Mouse (Mus musculus): ENCODE measurements at regions not wholly inside any gene's neighbourhood (a gene's known extent, or its start where the extent isn't known, plus 50 kb on each side); places are given as distances from the start of the nearest gene placed in this dataset.

GRCm38 (mm10) chr4:134990651-134991050 is 60.0 kb downstream of the Syf2 start:
- DNase-seq (ENCODE audit: low spot score in 2 of 2), result no peak

DNA sequence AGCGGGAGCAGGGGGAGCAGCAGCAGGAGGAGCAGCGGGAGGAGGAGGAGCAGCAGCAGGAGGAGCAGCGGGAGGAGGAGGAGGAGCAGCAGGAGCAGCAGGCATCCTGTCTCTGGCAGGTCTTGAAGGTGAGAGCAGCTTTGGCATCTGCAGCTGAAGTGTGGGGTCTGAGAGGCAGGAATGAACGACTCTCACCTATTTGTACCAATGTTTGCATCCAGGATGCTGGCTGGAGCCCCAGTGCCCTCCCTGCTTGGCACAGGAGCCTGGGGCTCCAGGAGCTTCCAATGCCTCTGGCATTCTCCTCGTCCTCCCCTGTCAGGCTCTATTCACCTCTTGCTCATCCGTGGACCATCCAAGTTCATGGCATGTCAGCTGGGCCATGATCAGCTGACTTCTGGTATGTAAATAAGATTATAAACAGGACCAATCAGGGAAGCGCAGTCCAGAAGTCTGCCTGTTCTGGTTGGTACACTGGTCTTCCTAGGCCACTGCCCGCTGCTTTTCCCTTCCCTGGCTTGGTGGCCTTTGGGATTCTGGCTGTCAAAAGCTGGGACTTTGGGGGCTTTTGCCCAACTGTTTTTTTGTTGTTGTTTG is 62.9 kb downstream of the Syf2 start:
- DNase-seq (ENCODE audit: low spot score in 2 of 2), result no peak

- DNase-seq (ENCODE audit: low spot score in 2 of 2), result peak in 1 of 2 experiments; percentile 19
These were observed 63.5 kb downstream of the Syf2 start for GRCm38 (mm10) chr4:134994205-134994604.

DNA sequence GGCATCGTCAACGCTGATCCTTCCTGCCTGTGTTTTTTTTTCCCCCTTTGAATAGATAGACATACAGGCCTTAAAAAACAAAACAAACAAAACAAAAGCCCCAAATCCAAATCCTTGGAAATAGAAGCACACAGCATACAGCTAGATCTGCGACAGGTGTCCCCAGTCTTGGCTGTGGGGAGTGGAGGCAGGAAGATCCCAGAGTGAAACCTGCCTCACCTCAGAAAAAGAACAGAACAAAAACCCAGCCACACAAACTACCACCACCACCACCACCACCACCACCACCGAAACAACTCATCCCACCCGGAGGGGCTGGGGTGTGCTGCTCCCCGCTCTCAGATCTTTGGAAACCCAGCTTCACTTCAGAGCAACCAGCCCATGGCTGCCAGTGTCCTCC is 64.0 kb downstream of the Syf2 start:
- DNase-seq (ENCODE audit: low spot score in 2 of 2), result no peak

GRCm38 (mm10) chr4:134995052-134995451 is 64.4 kb downstream of the Syf2 start:
- DNase-seq (ENCODE audit: low spot score in 2 of 2), result peak in 1 of 2 experiments; percentile 21

DNA sequence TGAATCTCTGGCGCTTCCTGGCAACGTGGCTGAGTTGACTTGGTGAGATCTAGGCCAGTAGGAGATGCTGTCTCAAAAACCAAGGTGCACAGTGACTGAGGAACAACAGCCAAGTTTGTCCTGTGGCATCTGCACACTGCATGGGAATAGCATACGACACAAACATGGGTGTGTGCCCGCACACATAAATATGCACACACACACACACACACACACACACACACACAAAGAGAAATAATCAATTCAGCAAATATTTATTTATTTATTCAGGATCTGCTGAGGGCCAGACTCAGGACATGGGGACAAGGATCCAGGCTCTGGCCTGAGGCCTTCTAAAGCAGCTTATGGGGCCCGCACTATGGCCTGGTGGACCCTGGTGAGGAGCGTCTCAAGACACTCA is 65.4 kb downstream of the Syf2 start:
- no peak for DNase-seq (ENCODE audit: low spot score in 2 of 2)

DNA sequence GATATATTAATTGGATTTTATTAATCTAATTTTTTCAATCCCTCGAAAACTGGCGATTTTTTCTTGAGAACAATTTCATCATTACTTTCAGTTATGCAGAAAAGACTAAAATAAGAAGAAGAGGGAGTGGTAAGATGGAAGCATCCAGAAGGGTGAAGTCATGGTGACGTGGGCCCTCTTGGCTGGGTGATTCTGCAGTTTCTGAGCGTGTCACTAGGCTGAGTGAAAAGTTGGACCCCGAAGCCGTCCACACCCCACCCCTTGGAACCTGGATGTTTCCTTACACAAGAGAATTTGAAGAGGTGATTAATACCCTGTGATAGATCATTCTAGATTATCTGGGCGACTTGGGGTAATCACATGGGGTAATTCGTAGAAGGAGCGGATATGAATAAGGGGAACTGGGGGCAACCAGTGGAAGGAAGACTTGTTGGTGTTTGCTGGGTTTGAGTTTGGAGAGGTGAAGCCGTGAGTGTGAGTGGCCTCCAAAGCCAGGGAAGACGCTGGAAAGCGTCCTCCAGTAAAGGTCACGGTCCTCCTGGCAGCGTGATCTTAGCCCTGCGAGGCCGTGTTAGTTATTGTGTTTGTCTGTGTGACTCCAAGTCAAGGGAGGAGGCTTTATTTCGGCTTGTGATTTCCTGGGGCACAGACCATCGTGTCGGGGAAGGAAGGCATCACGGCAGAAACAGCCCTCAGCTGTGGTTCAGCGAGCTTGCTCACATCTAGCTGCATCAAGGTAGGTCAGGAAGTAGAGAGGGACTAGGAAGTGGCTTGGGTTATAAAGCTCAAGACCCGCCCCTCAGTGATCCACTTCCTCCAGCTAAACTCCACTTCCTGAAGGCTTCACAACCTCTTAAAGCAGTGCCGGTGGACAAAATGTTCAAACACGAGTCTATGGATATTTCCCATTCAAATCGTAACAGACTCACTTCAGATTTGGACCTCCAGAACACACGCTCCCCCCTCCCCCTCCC is 67.0 kb downstream of the Syf2 start:
- DNase-seq (ENCODE audit: low spot score in 2 of 2), result no peak

GRCm38 (mm10) chr4:134998928-134999658 is 68.4 kb downstream of the Syf2 start:
- DNase-seq (ENCODE audit: low spot score in 2 of 2), result no peak

GRCm38 (mm10) chr4:135002091-135002925 is 71.6 kb downstream of the Syf2 start:
- no peak for DNase-seq (ENCODE audit: low spot score in 2 of 2)

GRCm38 (mm10) chr4:135011365-135011764 is 80.7 kb downstream of the Syf2 start:
- no peak for DNase-seq (ENCODE audit: low spot score in 2 of 2)

- DNase-seq (ENCODE audit: low spot score in 2 of 2), result no peak
These were observed 82.2 kb downstream of the Syf2 start for GRCm38 (mm10) chr4:135012945-135013344.

DNA sequence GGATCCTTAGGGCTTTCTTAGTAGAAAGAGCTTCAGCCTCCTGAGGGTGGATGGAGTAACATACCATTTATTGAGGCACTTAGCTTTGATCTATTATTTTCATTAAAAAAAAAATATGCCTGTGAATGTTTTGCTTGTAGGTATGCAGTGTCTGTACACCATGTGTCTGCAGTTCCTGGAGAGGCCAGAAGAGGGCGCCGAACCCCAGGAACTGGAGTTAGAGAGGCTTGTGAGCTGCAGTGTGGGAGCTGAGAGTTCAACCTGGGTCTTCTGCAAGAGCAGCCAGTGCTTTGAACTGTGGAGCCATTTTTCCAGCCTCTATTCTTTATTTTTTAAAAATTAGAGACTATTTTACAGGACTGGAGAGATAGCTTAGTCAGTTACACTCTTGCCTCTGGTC is 83.2 kb downstream of the Syf2 start:
- no peak for DNase-seq (ENCODE audit: low spot score in 2 of 2)

DNA sequence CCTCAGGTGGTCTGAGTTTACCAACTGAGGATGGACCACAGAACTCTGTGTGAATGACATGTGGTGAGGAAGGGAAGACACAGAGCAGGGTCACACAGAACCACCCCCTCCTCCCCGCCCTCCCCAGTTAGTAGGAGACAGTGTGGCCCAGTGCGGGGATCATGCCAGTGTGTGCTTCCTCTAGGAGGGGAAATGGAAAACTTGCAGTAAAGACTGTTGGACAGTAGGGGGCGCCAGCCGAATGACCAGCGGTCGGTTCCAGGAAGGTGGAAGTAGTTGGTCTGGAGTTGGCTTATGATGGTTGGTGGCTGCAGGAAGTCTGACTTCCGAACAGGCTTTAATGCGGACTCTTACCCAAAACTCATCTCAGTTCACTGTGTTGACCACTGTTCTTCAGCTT is 87.3 kb downstream of the Syf2 start:
- DNase-seq (ENCODE audit: low spot score in 2 of 2), result no peak

DNA sequence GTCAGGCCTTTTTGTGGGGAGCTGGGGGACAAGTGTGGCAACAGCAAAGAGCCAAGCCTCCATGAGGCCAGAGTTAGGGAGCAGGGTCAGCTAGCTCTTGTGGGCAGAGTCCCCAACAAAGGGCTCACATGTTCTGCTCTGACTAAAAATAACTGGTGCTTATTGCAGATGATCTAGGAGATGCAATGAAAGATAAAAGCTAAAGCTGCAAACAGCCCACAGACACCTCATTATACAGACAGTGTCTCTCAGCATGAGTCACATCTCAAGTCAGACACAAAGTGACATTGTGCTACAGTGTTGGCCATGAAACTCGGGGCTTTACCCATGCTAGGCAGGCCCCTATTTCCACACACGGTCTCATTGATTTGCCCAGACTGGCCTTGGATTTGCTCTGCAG is 88.4 kb downstream of the Syf2 start:
- no peak for DNase-seq (ENCODE audit: low spot score in 2 of 2)

DNA sequence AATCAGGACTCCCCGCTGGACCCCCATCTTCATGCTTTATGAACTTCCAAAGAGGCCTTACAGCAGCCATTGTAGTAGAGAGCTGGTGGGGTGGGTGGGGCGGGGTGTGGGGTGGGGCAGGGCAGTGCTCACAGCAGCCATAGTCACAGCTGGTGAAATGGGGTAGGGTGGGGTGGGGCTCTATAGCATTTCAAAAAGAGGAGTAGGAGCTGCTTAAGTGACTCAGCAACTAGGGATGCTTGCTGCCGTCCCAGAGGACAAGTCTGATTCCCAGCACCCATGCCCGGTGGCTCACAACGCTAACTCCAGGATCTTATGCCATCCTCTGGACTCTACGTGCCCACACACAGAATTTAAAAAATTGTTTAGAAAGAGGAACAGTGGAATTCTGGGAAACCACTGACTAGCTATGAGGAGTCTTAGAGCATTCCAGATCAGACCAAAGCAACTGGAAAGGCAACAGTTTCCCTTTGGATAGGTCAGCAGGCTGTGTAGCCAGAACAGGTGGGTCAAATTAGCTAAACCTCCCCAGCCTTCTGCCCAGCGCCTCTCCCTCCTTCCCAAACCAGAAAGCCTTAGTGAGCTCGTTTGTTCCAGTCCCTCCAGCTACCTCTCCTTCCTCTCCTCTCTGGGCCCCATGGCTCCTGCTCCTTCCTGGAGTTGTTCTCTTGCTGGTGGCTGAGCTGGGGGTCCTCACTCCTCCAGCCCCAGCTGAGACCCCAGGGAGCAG is 89.7 kb downstream of the Syf2 start:
- DNase-seq (ENCODE audit: low spot score in 2 of 2), result no peak

DNA sequence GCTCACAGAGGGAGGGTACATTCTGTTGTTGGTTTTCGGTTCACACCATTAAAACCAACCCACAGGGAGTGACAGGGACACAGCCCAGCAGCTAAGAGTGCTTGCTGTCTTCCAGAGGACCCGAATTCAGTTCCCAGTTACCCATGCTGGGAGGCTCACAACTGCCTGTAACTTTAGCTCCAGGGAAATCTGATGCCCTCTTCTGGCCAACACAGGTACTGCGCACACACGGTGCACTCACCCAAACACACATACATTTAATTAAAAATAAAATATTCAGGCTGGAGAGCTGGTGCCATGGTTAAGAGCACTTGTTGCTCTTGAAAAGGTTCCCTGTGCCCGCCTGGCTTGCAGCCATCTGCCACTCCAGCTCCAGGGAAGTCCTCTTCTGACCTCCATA is 92.5 kb downstream of the Syf2 start:
- no peak for DNase-seq (ENCODE audit: low spot score in 2 of 2)

GRCm38 (mm10) chr4:135025802-135026201 is 94.7 kb upstream of the Runx3 start:
- no peak for DNase-seq (ENCODE audit: low spot score in 2 of 2)

DNA sequence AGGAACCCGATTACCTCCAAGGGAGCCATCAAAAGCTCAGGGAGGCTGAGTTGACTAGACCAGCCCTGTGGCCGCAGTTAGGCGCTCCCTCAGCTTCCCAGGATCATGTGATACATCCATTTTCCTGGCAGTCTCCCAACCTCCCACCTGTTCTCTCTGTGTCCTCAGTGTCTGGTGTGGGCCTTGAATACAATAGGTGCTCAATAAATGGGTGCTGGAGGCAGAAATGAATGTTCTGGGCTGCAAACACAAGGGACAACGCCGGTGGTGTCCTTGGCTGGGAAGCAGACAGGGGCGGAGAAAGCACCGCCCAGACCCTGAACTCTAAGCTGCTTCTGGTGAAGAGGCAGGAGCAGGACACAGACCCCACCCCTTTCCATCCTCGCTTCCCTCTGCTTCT is 93.3 kb upstream of the Runx3 start:
- no peak for DNase-seq (ENCODE audit: low spot score in 2 of 2)

DNA sequence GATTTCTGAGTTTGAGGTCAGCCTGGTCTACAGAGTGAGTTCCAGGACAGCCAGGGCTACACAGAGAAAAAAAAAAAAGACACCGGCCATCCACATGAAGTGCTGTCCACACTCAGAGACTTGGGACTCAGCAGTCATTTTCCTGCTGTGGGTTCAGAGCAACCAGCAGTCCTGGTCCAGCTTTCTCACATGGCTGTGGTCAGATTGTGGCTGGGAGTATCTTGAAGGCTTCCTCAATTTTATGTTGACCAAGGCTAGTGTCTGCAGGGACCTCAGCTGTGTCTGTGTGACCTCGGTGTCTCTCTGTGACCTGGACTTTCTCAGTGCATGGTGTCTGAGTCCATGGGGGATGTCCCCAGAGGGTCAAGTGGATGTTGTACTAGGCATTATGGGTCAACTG is 90.7 kb upstream of the Runx3 start:
- DNase-seq (ENCODE audit: low spot score in 2 of 2), result no peak

DNA sequence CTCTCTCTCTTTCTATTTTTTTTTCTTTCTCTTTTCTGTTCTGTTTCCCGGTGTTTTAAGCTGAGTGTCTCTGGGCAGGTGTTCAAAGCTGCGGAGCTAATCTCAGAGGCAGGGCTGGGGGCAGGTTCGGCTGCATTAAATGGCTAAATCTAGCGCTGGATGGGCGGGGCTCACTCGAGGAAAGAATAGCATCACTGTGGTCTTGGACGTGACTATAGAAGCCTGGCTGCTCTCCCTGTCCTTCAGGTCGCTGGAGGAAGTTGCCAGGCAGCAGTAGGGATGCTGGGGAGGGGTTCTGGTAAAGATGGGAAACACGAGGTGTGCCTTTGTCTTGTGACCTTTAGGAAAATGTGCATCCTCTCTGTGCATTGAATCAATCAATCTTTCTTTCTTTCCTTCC is 88.0 kb upstream of the Runx3 start:
- DNase-seq (ENCODE audit: low spot score in 2 of 2), result peak; percentile 28 to 40

GRCm38 (mm10) chr4:135033302-135033701 is 87.2 kb upstream of the Runx3 start:
- no peak for DNase-seq (ENCODE audit: low spot score in 2 of 2)

Measured in frontal cortex, postnatal 10 days (tissue).